Mouse (Mus musculus) heart, embryonic 13.5 days (tissue): Measurements from ENCODE around the gene Bex1. TPM values are rescaled to one million over a fixed set of nuclear protein-coding genes. Genes with fewer than 3 reads are reported as not detected.
"Not testable (repeated sequence)": the region's sequence is repeated elsewhere in the genome, so short reads cannot be mapped to it uniquely, and the experiment has no call there.

Experiments used
- ATAC-seq: fragments of 200-750 bp; cut with Nextera tagmentation; 2 replicates; pipeline ENCODE4 v1.8.0; 2017; ENCODE audit warnings: moderate TSS enrichment; ENCODE audit not compliant: insufficient number of reproducible peaks, low FRiP score, low TSS enrichment; ENCODE audit errors: extremely low read depth
- H3K27ac ChIP-seq: fragments of 300-500 bp; sonication (generic); replicated peaks from 2 replicates; pipeline ENCODE4 v1.5.1; 2015; ENCODE audit warnings: moderate library complexity, mild to moderate bottlenecking, inconsistent platforms
- H3K27me3 ChIP-seq: fragments of 300-500 bp; sonication (generic); replicated peaks from 2 replicates; pipeline ENCODE4 v1.6.1; 2015; ENCODE audit warnings: mild to moderate bottlenecking, inconsistent platforms
- H3K36me3 ChIP-seq: fragments of 300-500 bp; sonication (generic); 2 replicates; pipeline ENCODE4 v1.6.1; 2015; ENCODE audit warnings: mild to moderate bottlenecking, inconsistent platforms
- H3K4me1 ChIP-seq: fragments of 300-500 bp; sonication (generic); 2 replicates; pipeline ENCODE4 v1.6.1; 2015; ENCODE audit warnings: inconsistent platforms
- H3K4me2 ChIP-seq: fragments of 300-500 bp; sonication (generic); 2 replicates; pipeline ENCODE4 v1.6.1; 2015; ENCODE audit warnings: inconsistent platforms, mild to moderate bottlenecking, moderate library complexity
- H3K4me3 ChIP-seq: fragments of 300-500 bp; sonication (generic); 2 replicates; pipeline ENCODE4 v1.5.1; 2015; ENCODE audit warnings: moderate library complexity, mild to moderate bottlenecking, inconsistent platforms
- H3K9ac ChIP-seq: fragments of 300-500 bp; sonication (generic); 2 replicates; pipeline ENCODE4 v1.6.1; 2015; ENCODE audit warnings: inconsistent platforms, mild to moderate bottlenecking, moderate library complexity
- H3K9me3 ChIP-seq: fragments of 300-500 bp; sonication (generic); 2 replicates; pipeline ENCODE4 v1.6.1; 2016; ENCODE audit warnings: inconsistent platforms
- WGBS: fragments of 180-500 bp; shearing (Covaris S2); methylation state at CpG from one replicate; pipeline ENCODE4 v1.1.7; 2015; ENCODE audit warnings: mixed read lengths; 5-methylcytosine and 5-hydroxymethylcytosine counted together
- polyA plus RNA-seq: library from polyadenylated mRNA; unstranded; fragments of >200 nt; fragmentation: Nextera tagmentation; extraction: Ambion mirVana; gene quantifications from 2 replicates; pipeline ENCODE4 v1.2.1, GENCODE M21; 2015

The Bex1 gene
- 226 and 272 TPM in 2 replicates for polyA plus RNA-seq

- H3K36me3 ChIP-seq, H3K9me3 ChIP-seq, H3K27me3 ChIP-seq, H3K4me1 ChIP-seq: not testable (repeated sequence)
- Histone ChIP-seq H3K27ac (peak within 1 kb of the TSS; percentile 73), H3K4me3 (peak within 1 kb of the TSS; percentile 53), H3K4me2 (peak within 1 kb of the TSS; percentile 61), H3K9ac (peak within 1 kb of the TSS; percentile 76)
- ATAC-seq, result peak; percentile 83
- 14% methylated on average over 24 of the region's 67 CpGs for WGBS
Measured at GRCm38 (mm10) chrX:136214729-136215677, at the start of gene Bex1, which contains the start of gene Tceal7. TSS of gene Bex1 (minus strand) at chrX:136215513. TSS of gene Tceal7 (plus strand) at chrX:136214779.

GRCm38 (mm10) chrX:136252023-136252729 is 36.9 kb upstream of the Bex1 start:
- H3K4me3 ChIP-seq, result no peak overlapping the region
- peak overlapping the region; percentile 28 for H3K27ac ChIP-seq
- no peaks in the 10 kb centered on the region for H3K9me3 ChIP-seq
- peaks cover 23% of the 10 kb centered on the region for H3K4me1 ChIP-seq
- H3K27me3 ChIP-seq, result no peaks in the 10 kb centered on the region
- WGBS, result 33% methylated on average over 6 of the region's 6 CpGs
- ATAC-seq, result no peak
- no peak overlapping the region for H3K4me2 ChIP-seq
- peaks cover 9% of the 10 kb centered on the region for H3K36me3 ChIP-seq
- H3K9ac ChIP-seq, result no peak overlapping the region

GRCm38 (mm10) chrX:136249671-136250070 is 34.4 kb upstream of the Bex1 start:
- Histone ChIP-seq H3K4me2 (no peak overlapping the region), H3K36me3 (peaks cover 14% of the 10 kb centered on the region), H3K27me3 (no peaks in the 10 kb centered on the region), H3K4me3 (no peak overlapping the region), H3K4me1 (peaks cover 19% of the 10 kb centered on the region), H3K9ac (no peak overlapping the region), H3K27ac (no peak overlapping the region), H3K9me3 (no peaks in the 10 kb centered on the region)
- 68% methylated on average over 7 of the region's 7 CpGs for WGBS
- ATAC-seq, result no peak

- Histone ChIP-seq H3K9ac (no peak overlapping the region; the same call in 1 of the 2 replicates), H3K9me3 (no peaks in the 10 kb centered on the region), H3K4me1 (peaks cover 20% of the 10 kb centered on the region), H3K27me3 (no peaks in the 10 kb centered on the region), H3K4me3 (no peak overlapping the region), H3K4me2 (no peak overlapping the region), H3K36me3 (peaks cover 14% of the 10 kb centered on the region), H3K27ac (peak overlapping the region; percentile 12; the same call in 1 of the 2 replicates)
- WGBS, result 43% methylated on average over 6 of the region's 6 CpGs
- ATAC-seq, result no peak
Measured at GRCm38 (mm10) chrX:136248811-136249210, 33.5 kb upstream of the Bex1 start.

GRCm38 (mm10) chrX:136245521-136246071 is 30.3 kb upstream of the Bex1 start:
- Histone ChIP-seq H3K9me3 (no peaks in the 10 kb centered on the region), H3K4me3 (peak overlapping the region; percentile 70), H3K36me3 (peaks cover 14% of the 10 kb centered on the region), H3K27ac (peak overlapping the region; percentile 89), H3K27me3 (no peaks in the 10 kb centered on the region), H3K9ac (peak overlapping the region; percentile 88), H3K4me1 (peaks cover 20% of the 10 kb centered on the region), H3K4me2 (peak overlapping the region; percentile 66)
- peak; percentile 70; the same call in 1 of the 2 replicates for ATAC-seq
- 14% methylated on average over 13 of the region's 15 CpGs for WGBS

- ATAC-seq, result peak; percentile 83
- H3K4me1 ChIP-seq, result peaks cover 20% of the 10 kb centered on the region
- no peaks in the 10 kb centered on the region for H3K9me3 ChIP-seq
- H3K4me2 ChIP-seq, result peak within 1 kb of the TSS; percentile 66
- peak within 1 kb of the TSS; percentile 89 for H3K27ac ChIP-seq
- peak within 1 kb of the TSS; percentile 70 for H3K4me3 ChIP-seq
- 15% methylated on average over 20 of the region's 20 CpGs for WGBS
- H3K36me3 ChIP-seq, result peaks cover 14% of the 10 kb centered on the region
- no peaks in the 10 kb centered on the region for H3K27me3 ChIP-seq
- H3K9ac ChIP-seq, result peak within 1 kb of the TSS; percentile 88
Measured at GRCm38 (mm10) chrX:136244574-136245229, 29.4 kb upstream of the Bex1 start, which contains the start of gene Tceal9. TSS of gene Tceal9 (plus strand) at chrX:136245079.

GRCm38 (mm10) chrX:136243181-136243580 is 27.9 kb upstream of the Bex1 start:
- 76% methylated on average over 2 of the region's 2 CpGs for WGBS
- Histone ChIP-seq H3K4me3 (no peak overlapping the region), H3K4me2 (no peak overlapping the region), H3K36me3 (peaks cover 14% of the 10 kb centered on the region), H3K27me3 (no peaks in the 10 kb centered on the region), H3K9ac (no peak overlapping the region), H3K4me1 (peaks cover 17% of the 10 kb centered on the region), H3K27ac (no peak overlapping the region), H3K9me3 (no peaks in the 10 kb centered on the region)
- no peak for ATAC-seq

- no peak overlapping the region for H3K9ac ChIP-seq
- no peak overlapping the region for H3K27ac ChIP-seq
- no peaks in the 10 kb centered on the region for H3K27me3 ChIP-seq
- H3K36me3 ChIP-seq, result no peaks in the 10 kb centered on the region
- no peak overlapping the region for H3K4me3 ChIP-seq
- no peak overlapping the region for H3K4me2 ChIP-seq
- no peaks in the 10 kb centered on the region for H3K9me3 ChIP-seq
- H3K4me1 ChIP-seq, result no peaks in the 10 kb centered on the region
- ATAC-seq, result no peak
- WGBS, result 42% methylated on average over 3 of the region's 3 CpGs
Measured at GRCm38 (mm10) chrX:136238118-136238517, 22.8 kb upstream of the Bex1 start.

- Histone ChIP-seq H3K9me3 (no peaks in the 10 kb centered on the region), H3K4me3 (no peak overlapping the region), H3K4me2 (no peak overlapping the region), H3K27ac (0 out of 2 replicates have a peak overlapping the region, but pooled peaks have one; percentile 39), H3K36me3 (no peaks in the 10 kb centered on the region), H3K9ac (no peak overlapping the region), H3K4me1 (peaks cover 8% of the 10 kb centered on the region; the same call in 1 of the 2 replicates), H3K27me3 (no peaks in the 10 kb centered on the region)
- WGBS, result 35% methylated on average over 5 of the region's 5 CpGs
- no peak; the same call in 1 of the 2 replicates for ATAC-seq
Measured at GRCm38 (mm10) chrX:136227768-136228167, 12.5 kb upstream of the Bex1 start.

GRCm38 (mm10) chrX:136223714-136224113 is 8.4 kb upstream of the Bex1 start:
- H3K4me1 ChIP-seq, result peaks cover 8% of the 10 kb centered on the region; the same call in 1 of the 2 replicates
- no peaks in the 10 kb centered on the region for H3K27me3 ChIP-seq
- H3K4me3 ChIP-seq, result no peak overlapping the region
- ATAC-seq, result no peak
- WGBS, result 25% methylated on average over 6 of the region's 6 CpGs
- peak overlapping the region; percentile 39; the same call in 1 of the 2 replicates for H3K27ac ChIP-seq
- no peaks in the 10 kb centered on the region for H3K36me3 ChIP-seq
- no peaks in the 10 kb centered on the region for H3K9me3 ChIP-seq
- H3K4me2 ChIP-seq, result no peak overlapping the region
- H3K9ac ChIP-seq, result no peak overlapping the region
